Mouse (Mus musculus) erythroblast, embryonic 14.5 days (primary cell): ENCODE data around the gene Stx8.

Experiments
- GATA1 ChIP-seq: IDR thresholded peaks from 2 replicates; pipeline ENCODE4 v1.6.1; 2012; ENCODE audit warnings: low read length, inconsistent platforms, mixed read lengths
- TAL1 ChIP-seq: IDR thresholded peaks from 3 replicates; pipeline ENCODE4 v1.6.1; 2012; ENCODE audit warnings: low read length, inconsistent platforms, mixed read lengths

DNA sequence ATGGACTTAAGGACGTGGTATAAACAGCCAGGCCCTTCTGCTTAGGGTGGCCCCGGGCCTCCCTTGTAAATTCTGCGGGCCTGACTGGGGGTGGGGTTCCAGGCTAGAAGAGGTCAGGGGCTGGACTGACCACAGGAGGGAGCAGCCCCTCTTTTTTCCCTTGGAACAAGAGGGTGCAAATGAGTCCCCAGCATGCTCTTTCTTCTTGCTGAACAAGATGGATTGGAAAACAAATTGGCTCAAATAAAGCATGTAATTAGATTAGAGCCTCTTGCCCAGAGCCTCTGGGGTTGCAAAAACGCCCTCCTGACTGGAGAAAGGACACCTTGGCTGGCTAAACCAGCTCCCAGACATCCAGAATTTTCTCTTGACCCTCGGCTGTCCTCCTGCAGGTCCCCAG lies 273.8 kb downstream of the Stx8 start:
- TF ChIP-seq GATA1 (no peak), TAL1 (no peak)
